Mouse (Mus musculus): ENCODE results near the gene Ctnnbl1.

The Ctnnbl1 gene

GRCm38 (mm10) chr2:157877394-157877793, 140.2 kb downstream of the Ctnnbl1 start:
- DNase-seq (ENCODE audit: low spot score): no peak

GRCm38 (mm10) chr2:157877967-157878366, 140.8 kb downstream of the Ctnnbl1 start:
- no peak for DNase-seq (ENCODE audit: low spot score)

- no peak for DNase-seq (ENCODE audit: low spot score)
These were observed 144.7 kb downstream of the Ctnnbl1 start for GRCm38 (mm10) chr2:157881939-157882338.

- DNase-seq (ENCODE audit: low spot score): no peak
These were observed 150.2 kb downstream of the Ctnnbl1 start for GRCm38 (mm10) chr2:157887275-157888025.

GRCm38 (mm10) chr2:157891166-157891565, 154.0 kb downstream of the Ctnnbl1 start:
- no peak for DNase-seq (ENCODE audit: low spot score)

GRCm38 (mm10) chr2:157897131-157897530, 159.9 kb downstream of the Ctnnbl1 start:
- DNase-seq (ENCODE audit: low spot score): no peak

GRCm38 (mm10) chr2:157913204-157913636, 176.0 kb downstream of the Ctnnbl1 start:
- peak; percentile 80 for DNase-seq (ENCODE audit: low spot score)

- DNase-seq (ENCODE audit: low spot score): no peak
These were observed 176.5 kb downstream of the Ctnnbl1 start for GRCm38 (mm10) chr2:157913705-157914104.

- no peak for DNase-seq (ENCODE audit: low spot score)
These were observed 177.0 kb downstream of the Ctnnbl1 start, which contains the start of gene Vstm2l for GRCm38 (mm10) chr2:157914105-157914764. Gene Vstm2l (plus strand): TSS chr2:157914653.

GRCm38 (mm10) chr2:157914889-157915517, 177.8 kb downstream of the Ctnnbl1 start:
- no peak for DNase-seq (ENCODE audit: low spot score)

GRCm38 (mm10) chr2:157918529-157918928, 181.3 kb downstream of the Ctnnbl1 start:
- DNase-seq (ENCODE audit: low spot score): no peak

- no peak for DNase-seq (ENCODE audit: low spot score)
These were observed 184.3 kb downstream of the Ctnnbl1 start for GRCm38 (mm10) chr2:157921551-157921950.

- DNase-seq (ENCODE audit: low spot score): no peak
These were observed 186.2 kb downstream of the Ctnnbl1 start for GRCm38 (mm10) chr2:157923406-157923805.

- DNase-seq (ENCODE audit: low spot score): no peak
These were observed 187.3 kb downstream of the Ctnnbl1 start for GRCm38 (mm10) chr2:157924504-157924903.

GRCm38 (mm10) chr2:157926502-157926901, 189.3 kb downstream of the Ctnnbl1 start:
- DNase-seq (ENCODE audit: low spot score): no peak

- no peak for DNase-seq (ENCODE audit: low spot score)
These were observed 189.7 kb downstream of the Ctnnbl1 start for GRCm38 (mm10) chr2:157926927-157927326.

GRCm38 (mm10) chr2:157927397-157927796, 190.2 kb downstream of the Ctnnbl1 start:
- DNase-seq (ENCODE audit: low spot score): no peak

GRCm38 (mm10) chr2:157927815-157928214, 190.6 kb downstream of the Ctnnbl1 start:
- DNase-seq (ENCODE audit: low spot score): no peak

- no peak for DNase-seq (ENCODE audit: low spot score)
These were observed 195.5 kb downstream of the Ctnnbl1 start for GRCm38 (mm10) chr2:157932655-157933054.

- no peak for DNase-seq (ENCODE audit: low spot score)
These were observed 198.4 kb downstream of the Ctnnbl1 start for GRCm38 (mm10) chr2:157935444-157936171.

GRCm38 (mm10) chr2:157936676-157937075, 199.5 kb downstream of the Ctnnbl1 start:
- DNase-seq (ENCODE audit: low spot score): no peak

- DNase-seq (ENCODE audit: low spot score): no peak
These were observed 203.5 kb downstream of the Ctnnbl1 start for GRCm38 (mm10) chr2:157940586-157941185.

Data from urinary bladder, postnatal 25 days (tissue).